Mouse (Mus musculus) cerebellum, adult (tissue): ENCODE results near the gene Fbl.
A peak's percentile ranks its signal among the peaks of the same experiment; 100 is the strongest.
"Not testable (repeated sequence)": the region's sequence is repeated elsewhere in the genome, so short reads cannot be mapped to it uniquely, and the experiment has no call there.

Experiments used
- ATAC-seq: cut with Nextera tagmentation; 2 replicates; pipeline ENCODE4 v1.9.2; 2017; ENCODE audit warnings: mild to moderate bottlenecking, moderate library complexity, mixed read lengths; ENCODE audit not compliant: insufficient number of reproducible peaks, low FRiP score, low TSS enrichment

The Fbl gene

DNA sequence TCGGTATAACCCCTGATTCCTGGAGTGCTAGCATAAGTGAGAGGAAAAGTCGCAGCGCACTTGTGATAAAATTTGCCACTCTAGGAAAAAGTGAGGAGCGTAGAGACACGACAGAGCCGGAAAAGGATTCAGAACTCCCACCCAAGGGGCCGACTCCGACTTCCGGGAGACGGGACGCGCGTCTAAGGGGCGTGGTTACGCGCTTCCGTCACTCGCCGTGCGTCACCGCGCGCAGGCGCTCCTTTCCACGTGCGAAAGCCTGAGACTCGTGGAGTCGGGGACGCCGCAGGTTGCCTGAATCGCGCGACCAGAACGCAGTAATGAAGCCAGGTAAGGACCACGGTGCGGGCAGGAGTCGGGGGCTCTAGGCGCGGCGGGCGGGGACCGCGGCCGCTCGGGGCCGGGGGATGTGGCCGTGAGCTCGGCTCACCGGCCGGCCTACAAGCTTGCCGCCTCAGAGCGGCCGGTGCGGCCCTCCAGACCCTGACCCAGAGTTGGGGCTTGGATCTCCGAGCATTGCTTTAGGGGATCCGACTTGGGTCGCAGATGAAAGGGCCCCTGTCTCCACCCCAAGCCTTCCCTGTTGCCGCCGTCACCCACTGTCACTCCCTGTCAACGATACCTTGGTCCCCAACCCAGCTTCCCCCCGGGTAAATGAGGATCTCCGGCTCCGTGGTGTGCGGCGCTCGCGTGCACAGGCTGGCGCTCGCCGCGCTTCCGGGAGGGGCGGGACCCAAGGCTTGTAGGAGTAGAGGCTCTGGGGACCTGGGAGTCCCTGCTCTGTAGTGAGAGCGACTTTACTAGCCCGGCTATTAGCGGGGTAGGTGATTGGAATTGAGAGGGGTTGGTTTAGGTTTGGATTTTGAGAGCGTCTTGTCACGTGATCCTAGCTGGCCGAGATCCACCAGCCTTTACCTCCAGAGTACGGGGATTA, at the start of gene Fbl:
Gene Fbl (plus strand): TSS at position 222 of the 934 bp plus-strand sequence.
- peak; percentile 77; the same call in 1 of the 2 replicates for ATAC-seq

DNA sequence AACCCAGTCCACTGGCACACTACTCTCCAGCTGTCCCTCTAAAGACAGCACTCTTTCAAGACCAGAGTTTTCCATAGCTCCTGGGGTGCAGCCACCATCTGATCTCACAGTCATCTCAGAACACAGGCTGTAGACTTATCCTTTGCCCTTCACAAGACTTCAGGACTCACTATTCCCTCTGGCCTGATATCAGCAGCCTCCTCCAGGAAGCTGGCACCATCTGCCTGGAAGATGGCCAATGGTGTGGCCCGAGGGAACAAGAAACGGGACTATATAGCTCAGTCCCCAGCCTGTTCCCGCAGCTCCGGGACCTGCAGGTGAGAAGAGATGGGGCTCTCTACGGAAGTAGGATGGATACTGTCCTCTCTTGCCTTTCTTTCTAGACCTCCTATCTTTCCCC, 40.3 kb upstream of the Fbl start, which contains the start of gene 9530053A07Rik:
Gene 9530053A07Rik (plus strand): TSS at position 301 of the 400 bp plus-strand sequence.
- ATAC-seq = no peak

DNA sequence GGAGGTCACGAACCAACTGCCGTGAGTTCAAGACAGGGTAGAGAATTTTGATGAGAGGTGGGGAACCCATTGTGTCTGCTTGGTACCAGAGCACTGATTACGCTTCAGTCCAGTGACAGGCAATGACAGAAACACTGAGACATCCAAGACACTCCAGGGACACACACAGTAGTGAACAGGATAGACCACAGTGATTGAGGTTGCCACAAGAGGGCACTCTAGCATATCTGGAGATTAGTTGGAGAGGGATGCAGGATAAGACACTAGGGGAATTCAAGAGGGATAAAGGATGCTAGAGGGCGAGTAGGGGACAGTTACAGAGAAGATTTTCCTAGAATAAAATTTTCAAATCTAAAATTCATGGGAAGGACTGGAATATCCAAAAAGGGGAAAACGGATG, 31.9 kb upstream of the Fbl start:
- no peak for ATAC-seq

DNA sequence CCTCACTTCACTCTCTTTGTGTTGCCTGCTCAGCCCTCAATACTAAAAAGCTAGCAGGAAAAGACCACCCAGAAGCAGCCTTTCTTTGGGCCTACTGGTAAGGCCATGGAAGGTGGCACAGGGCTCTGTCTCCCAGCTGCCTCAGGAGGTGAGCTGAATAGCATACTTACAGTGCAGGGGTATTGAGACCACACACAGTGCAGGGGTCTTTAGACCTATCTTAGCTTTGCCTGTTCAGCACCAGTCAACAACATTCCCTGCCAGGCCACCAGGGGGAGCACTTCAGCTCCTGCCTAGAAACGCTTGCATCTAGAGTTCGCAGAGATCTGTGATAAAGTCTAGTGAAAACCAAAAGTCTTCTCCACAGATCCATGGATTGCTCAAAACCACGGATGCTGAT, 21.2 kb upstream of the Fbl start:
- no peak; the same call in 1 of the 2 replicates for ATAC-seq

DNA sequence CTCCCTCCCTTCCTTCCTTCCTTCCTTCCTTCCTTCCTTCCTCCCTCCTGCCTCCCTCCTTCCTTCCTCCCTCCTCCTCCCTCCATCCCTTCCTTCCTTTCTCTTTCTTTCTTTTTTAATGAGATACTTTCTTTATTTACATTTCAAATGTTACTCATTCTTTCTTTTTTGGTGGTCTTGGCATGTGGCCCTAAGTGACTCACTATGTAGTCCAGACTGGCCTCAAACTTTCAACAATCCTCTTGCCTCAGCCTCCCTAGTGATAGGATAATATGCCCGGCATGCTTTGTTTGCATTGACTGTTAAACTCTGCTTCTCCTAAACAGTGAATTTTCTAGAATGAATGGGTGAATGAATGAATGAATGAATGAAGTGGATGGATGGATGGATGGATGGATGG, 19.7 kb upstream of the Fbl start:
- ATAC-seq = no peak

DNA sequence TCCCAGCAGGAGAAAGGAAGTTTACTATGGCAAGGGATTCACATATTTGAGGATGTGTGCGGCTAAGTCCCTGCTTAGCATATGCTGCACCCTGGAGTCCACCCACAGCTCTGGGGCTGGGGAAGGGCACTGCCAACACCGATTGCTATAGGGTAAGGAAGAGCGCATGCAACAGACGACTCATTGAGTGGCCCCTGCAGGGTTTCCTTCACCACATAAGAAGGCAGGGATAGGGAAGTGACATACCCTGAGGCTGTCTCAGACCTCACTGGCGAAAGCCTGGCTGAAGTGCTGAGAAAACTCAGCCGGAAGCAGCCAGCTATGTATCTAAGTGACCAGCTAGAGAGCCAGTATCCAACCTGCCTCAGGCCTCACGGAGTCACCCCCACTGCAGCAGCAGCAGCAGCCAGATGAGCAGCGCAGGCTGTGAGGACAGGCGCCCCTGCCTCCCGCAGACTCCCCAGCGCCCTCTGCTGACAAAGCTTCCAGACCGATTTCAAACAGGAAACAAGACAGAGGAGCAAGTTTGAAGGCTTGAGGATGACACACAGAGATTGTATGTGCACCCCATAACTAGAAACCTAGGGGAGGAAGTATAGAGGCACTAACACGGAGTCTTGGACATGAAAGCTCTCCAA, 17.8 kb upstream of the Fbl start:
- ATAC-seq = no peak

DNA sequence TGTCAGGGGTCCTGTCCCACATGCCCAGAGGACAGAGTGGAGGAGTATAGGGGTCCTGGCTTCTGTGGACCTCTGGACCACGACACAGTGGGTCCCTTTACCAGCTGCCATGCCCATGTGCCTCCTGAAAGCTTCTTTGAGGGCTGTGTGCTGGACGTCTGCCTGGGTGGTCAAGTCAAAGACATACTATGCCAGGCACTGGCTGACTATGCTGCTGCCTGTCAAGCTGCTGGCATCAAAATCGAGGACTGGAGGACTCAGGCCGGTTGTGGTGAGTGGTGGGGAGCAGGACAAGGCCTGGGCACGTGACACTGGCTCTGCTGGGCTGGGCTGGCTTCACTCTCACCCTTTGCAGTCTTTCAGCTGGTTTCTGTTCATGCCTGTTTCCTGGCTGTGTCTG, 15.9 kb upstream of the Fbl start:
- not testable (repeated sequence) for ATAC-seq

DNA sequence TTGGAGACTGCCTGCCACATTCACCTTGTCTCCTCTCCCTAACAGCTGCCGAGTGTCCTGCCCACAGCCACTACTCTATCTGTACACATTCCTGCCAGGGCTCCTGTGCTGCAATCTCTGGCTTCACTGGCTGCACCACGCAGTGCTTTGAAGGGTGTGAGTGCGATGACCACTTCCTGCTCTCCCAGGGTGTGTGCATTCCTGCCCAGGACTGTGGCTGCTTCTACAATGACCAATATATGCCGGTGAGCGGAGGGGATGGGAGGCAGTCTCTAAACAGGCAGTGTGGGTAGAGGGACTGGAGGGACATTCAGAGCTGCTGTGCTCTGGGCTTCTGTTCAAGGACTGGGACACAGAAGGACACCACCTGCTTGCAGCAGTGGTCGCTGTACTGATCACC, 10.2 kb upstream of the Fbl start:
- no peak for ATAC-seq

DNA sequence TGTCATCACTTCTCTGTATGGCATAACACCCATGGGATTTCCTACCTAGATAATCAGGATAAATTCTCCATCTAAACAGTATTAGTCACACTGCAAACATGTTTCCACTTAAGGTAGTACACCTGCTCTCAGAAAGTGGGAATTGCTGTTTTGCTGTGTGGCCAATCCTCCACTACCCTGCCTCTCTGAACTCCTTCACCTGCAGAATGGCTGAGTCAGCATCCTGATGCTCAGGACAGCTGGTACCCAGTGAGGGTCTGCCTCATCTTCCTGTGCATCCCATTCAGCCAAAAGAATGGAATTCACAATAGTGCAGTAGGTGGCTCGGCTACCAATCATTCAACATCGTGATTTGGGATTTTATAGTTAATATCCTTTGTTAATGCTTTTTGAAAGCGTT, 9.6 kb upstream of the Fbl start:
- ATAC-seq = no peak

DNA sequence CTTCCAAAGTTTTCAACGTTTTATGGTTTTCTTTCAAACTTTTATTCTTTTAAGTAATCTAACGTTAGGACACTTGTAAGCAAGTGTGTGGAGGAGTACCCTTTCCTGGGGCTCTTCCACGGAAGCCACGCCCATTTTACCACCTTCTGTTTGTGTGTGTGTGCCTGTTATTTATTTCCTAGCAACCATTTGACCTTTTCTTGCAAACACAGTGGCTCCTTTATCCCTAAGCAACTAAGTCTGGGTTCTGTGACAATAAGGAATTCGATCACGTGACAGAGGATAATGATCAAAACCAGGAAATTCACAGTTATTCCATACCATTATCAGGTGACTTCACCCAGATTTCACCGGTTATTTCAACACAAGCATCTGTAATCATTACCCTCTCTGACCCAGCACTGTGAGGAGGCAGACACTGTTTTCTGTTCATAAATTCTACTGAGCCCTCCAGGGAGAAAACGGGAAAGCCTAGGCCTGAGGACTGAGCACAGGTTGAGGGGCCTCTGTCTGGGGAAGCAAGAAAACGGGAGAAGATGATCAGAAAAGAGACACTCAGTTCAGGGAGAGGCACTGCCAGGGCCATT, 8.3 kb upstream of the Fbl start:
- no peak for ATAC-seq

DNA sequence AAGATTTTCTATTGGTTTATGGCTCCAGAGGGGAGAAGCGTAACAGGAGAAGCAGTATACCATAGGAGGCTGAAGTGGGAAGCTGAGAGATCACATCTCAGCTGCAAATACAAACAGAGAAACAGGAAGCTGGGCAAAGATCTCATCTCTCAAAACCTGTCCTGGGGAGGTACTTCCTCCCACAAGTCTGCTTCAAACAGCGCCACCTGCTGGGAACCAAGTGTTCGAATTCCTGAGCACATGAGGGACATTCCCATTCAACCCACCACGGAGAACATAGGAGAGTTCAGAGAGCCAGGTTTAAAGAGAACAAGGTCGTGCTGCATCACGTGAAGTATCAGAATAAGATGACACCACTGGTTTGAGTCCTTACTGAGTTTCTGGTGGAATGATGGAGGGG, 4.1 kb upstream of the Fbl start:
- no peak for ATAC-seq

DNA sequence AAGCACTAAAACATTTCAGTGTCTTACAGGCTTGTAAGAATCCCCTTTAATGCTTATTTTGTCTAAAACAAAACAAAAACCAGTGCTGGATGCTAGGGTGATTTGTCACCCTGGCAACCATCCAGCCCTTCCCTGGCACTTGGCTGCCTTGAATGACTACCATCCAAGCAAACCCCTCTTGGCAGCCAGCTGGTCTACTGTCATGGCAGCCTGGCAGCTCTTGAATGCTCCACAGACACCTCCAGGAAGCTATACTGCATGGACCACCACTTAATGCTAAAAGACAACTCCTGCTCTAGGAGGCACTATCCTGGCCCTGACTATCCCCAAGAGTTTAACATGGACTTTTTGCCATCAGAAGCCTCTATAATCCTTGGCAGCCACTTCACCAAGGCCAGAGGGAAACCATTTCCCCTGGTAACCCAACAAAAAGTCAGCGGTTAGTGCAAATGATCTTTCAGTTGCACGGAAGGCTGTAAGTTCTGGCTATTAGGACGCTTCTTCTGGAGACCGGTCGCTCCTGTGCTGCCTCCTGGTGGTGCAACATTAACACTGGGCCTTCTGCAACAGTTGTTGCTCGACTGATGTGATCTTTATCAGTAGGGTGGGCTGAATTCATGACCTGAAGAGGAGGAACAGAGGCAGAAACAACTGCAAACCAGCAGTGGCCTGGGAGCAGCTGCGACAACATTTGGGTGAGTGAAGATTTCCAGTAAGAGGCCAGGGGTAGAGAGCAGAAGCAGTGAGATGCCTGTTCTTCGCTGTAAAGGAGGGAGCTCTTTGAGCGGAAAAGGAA, 992 bp upstream of the Fbl start:
- no peak for ATAC-seq

DNA sequence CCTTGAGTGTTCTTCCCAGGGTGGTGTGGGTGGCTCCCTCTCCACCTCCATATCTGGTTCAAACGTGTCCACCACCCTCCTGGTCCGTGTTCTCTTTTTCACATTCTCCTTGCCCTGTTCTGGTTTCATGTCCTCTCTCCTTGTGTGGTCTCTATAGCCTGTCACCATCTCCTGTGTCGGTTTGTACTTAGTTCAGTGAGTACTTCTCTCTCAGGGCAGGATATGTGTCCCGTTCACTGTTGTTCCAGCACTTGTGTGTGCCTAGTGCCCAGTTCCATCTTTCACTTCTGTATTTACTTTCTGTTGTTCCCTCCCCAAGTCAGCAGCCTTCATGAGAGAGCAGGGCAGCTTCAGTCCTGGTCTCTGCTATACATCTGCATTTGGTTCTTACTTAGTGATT, 5.8 kb downstream of the Fbl start:
- no peak for ATAC-seq

DNA sequence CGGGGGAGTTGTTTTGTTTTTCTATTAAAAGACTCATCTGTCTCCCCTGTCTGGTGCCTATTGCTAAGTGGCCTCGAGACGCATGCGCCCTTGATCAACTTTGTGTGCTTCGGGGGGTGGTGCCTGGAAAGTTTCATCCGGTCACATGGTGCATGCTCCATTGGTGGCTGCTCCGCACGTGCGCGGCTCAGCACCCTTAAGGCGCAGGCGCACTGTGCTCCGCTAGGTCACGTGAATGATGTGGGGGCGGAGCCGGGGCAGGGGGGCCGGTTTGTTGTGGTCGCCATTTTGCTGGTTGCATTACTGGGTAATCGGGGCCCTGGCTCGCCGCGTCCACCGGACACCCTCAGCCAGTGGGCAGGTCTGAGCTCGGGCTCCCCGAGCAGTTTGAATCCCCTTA, 9.7 kb downstream of the Fbl start, which contains the start of gene Dyrk1b:
Gene Dyrk1b (plus strand): TSS at position 242 of the 400 bp plus-strand sequence.
- ATAC-seq = peak; percentile 74

DNA sequence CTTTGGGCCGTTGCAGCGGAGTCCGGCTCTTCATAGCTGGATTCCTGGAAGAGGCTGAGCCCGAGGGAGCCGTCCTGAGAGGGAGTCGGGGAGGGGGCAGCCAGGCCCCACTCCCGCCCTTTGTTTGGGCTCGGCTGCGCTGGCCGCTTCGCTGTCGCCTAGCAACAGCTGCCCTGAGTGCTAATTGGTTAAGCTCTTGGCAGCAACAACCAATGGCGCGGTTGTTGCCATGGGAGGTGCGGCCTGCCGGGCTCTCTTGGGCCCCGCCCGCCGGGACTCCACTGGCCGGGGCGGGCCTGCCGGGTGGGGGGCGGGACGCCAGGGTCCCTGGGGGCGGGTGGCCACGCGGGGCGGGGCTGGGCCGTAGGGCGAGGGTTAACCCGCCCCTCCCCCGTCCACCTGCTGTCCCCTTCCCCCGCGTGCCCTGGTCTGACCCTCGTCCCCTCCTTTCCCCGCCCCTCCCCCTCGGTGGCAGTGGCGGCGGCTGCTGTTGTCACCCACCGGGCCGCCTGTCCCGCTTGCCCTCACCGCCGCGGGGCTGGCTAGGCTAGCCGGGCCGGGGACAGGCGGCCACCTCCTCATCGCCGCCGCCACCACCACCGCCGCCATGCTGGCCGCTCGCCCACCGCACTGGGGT, 10.3 kb downstream of the Fbl start:
- peak; percentile 89 for ATAC-seq

DNA sequence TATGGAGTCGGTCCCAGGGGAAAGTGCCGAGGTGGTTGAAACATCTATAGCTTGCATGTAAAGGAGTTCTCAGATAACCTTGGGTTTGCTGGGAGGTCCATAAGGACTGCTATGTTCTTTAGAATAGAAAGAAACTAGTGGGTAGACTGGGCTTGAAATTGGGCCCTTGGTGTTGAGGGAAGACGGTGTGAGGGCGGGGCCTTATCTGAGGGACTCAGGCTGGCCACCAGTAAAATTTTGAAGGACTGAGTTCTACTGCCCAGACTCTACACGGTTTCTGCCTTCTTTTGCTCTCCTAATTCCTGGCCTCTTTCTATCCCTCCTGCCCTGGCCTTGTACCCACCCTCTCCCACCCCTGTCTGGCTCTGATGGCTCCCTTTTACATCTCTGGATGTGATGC, 11.4 kb downstream of the Fbl start:
- ATAC-seq = no peak

DNA sequence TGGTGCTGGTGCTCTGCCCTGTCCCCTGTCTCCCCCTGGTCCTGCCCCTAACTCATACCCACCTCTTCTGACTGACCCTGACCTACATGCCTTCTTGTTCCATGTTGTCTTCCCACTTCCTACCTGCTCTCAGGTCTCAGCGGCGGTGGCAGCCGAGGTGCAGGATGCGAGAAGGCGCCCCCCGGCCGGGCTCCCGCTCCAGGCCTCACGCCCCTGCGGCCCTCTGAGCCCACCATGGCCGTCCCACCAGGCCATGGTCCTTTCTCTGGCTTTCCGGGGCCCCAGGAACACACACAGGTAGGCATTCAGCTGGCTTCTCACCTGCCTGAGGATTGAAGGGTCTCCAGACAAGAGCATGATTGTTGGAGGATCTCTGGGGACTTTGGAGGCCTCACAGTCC, 11.9 kb downstream of the Fbl start:
- no peak for ATAC-seq

DNA sequence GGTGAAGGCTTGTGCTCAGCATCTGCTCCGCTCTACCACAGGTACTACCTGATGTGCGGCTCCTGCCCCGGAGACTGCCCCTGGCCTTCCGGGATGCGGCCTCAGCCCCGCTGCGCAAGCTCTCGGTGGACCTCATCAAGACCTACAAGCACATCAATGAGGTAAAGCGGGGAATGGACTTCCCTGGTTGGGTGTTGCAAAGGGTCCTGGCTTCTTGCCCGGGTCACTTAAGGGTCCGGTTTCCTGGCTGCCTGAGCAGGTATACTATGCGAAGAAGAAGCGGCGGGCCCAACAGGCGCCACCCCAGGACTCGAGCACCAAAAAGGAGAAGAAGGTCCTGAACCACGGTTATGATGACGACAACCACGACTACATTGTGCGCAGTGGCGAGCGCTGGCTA, 12.8 kb downstream of the Fbl start:
- ATAC-seq = no peak

DNA sequence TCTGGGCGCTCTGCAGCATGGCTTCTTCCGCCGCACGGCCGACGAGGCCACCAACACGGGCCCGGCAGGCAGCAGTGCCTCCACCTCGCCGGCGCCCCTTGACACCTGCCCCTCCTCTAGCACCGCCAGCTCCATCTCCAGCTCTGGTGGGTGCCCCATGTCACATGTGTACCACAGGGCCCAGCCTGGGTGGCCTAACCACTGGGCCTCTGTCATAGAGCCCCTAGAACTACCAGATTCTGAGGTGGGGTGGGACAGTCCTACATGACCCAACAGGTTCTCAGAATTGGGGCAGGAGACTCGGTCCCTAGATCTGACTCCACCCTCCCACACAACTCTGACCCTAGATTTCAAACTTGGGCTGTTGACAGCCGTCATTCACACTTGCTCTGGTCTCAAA, 16.4 kb downstream of the Fbl start:
- no peak for ATAC-seq

DNA sequence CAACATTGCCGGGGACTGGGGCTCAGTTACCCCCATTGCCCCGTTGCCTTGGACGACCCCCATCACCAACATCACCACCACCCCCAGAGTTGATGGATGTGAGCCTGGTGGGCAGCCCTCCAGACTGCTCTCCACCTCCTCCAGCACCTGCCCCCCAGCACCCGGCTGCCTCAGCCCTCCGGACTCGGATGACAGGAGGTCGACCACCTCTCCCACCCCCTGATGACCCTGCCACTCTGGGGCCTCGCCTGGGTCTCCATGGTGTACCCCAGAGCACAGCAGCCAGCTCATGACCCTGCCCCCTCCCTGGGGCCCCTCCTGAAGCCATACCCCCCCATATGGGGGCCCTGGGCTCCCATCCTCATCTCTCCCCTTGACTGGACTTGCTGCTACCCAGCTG, 17.1 kb downstream of the Fbl start:
- no peak for ATAC-seq
